Comparison of ENCODE assay signal across 23 mouse cellular contexts in genomic region chr9:11381648-11382075, GRCm38 (mm10).
DNase-seq lines count a peak whose midpoint lies in the region; ATAC-seq and TF ChIP-seq lines count a peak whose summit lies in the region.
"Had no signal": no experiment of that assay in that cellular context is flagged by ENCODE, and none has a peak within 500 bp of the region (broad histone marks: within the 10 kb centered on the region; RNA-seq: fewer than 3 reads in every experiment).

No protein-coding gene starts in this region.

- 78% methylated on average over 1 of the region's 1 CpGs for WGBS in intestine, embryonic 15.5 days
- 35% methylated on average over 1 of the region's 1 CpGs for WGBS in intestine, postnatal 0 days
- 73% methylated on average over 1 of the region's 1 CpGs for WGBS in liver, embryonic 11.5 days
- 75% methylated on average over 1 of the region's 1 CpGs for WGBS in liver, postnatal 0 days (ENCODE audit: insufficient replicate concordance)
- 56% methylated on average over 1 of the region's 1 CpGs for WGBS in intestine, embryonic 16.5 days
- WGBS in liver, embryonic 13.5 days (ENCODE audit: insufficient replicate concordance) = 53% methylated on average over 1 of the region's 1 CpGs

- H3K9me3 ChIP-seq in intestine, embryonic 15.5 days = no peaks in the 10 kb centered on the region
- no peaks in the 10 kb centered on the region for H3K9me3 ChIP-seq in intestine, postnatal 0 days (ENCODE audit: control insufficient read depth)
- H3K9me3 ChIP-seq in liver, embryonic 11.5 days (ENCODE audit: control insufficient read depth, low read length) = no peaks in the 10 kb centered on the region
- no peaks in the 10 kb centered on the region for H3K9me3 ChIP-seq in liver, postnatal 0 days (ENCODE audit: low read length)
- no peaks in the 10 kb centered on the region for H3K9me3 ChIP-seq in intestine, embryonic 16.5 days (ENCODE audit: control insufficient read depth, low read length)
- H3K9me3 ChIP-seq in liver, embryonic 13.5 days (replicated peaks) = no peaks in the 10 kb centered on the region
- H3K9me3 ChIP-seq: embryonic facial prominence, embryonic 10.5 days; embryonic facial prominence, embryonic 12.5 days; forebrain, embryonic 13.5 days; forebrain, embryonic 15.5 days had no signal

- DNase-seq in liver, embryonic 11.5 days (ENCODE audit: low spot score) = no peak
- DNase-seq in liver, postnatal 0 days = no peak
- DNase-seq in liver, embryonic 13.5 days = no peak
- DNase-seq in kidney, postnatal 10 days = no peak
- DNase-seq: adrenal gland, adult 8-10 months; adrenal gland, postnatal 14 days; B cell, adult 2 months; cerebellum, adult 11 months; cerebellum, adult 18-20 months; cerebellum, adult 8-10 months; cerebellum, adult 9-11 months; cerebellum, postnatal 25 days; forebrain, postnatal 0 days had no signal

- peak; percentile 53 for ATAC-seq in intestine, embryonic 15.5 days
- no peak for ATAC-seq in intestine, postnatal 0 days
- ATAC-seq in liver, embryonic 11.5 days (replicated peaks; ENCODE audit: low FRiP score) = peak; percentile 31; the same call in 1 of the 2 replicates
- no peak for ATAC-seq in liver, postnatal 0 days
- ATAC-seq in intestine, embryonic 16.5 days = peak; percentile 69
- peak; percentile 34; the same call in 1 of the 2 replicates for ATAC-seq in liver, embryonic 13.5 days (ENCODE audit: low read depth)
- ATAC-seq in activated CD4-positive, CD25-positive, alpha-beta regulatory T cell, adult 4 months = no peak
- ATAC-seq: CD4-positive, CD25-positive, alpha-beta regulatory T cell, adult 4 months; forebrain, embryonic 13.5 days; forebrain, embryonic 15.5 days; forebrain, postnatal 0 days had no signal

- no peak overlapping the region for H3K27ac ChIP-seq in intestine, embryonic 15.5 days
- H3K27ac ChIP-seq in intestine, postnatal 0 days (ENCODE audit: low read depth, low read length) = no peak overlapping the region
- H3K27ac ChIP-seq in liver, embryonic 11.5 days (ENCODE audit: low read depth, low read length) = no peak overlapping the region
- no peak overlapping the region for H3K27ac ChIP-seq in liver, postnatal 0 days (ENCODE audit: low read depth)
- H3K27ac ChIP-seq in intestine, embryonic 16.5 days (ENCODE audit: low read length) = no peak overlapping the region
- no peak overlapping the region for H3K27ac ChIP-seq in liver, embryonic 13.5 days
- H3K27ac ChIP-seq: embryonic facial prominence, embryonic 10.5 days; embryonic facial prominence, embryonic 12.5 days; forebrain, embryonic 13.5 days; forebrain, embryonic 15.5 days had no signal

- no peaks in the 10 kb centered on the region for H3K4me1 ChIP-seq in intestine, embryonic 15.5 days (replicated peaks)
- no peaks in the 10 kb centered on the region for H3K4me1 ChIP-seq in intestine, postnatal 0 days (replicated peaks; ENCODE audit: control insufficient read depth, insufficient read depth, low read length)
- H3K4me1 ChIP-seq in liver, embryonic 11.5 days (replicated peaks; ENCODE audit: control insufficient read depth, insufficient read depth, low read length) = no peaks in the 10 kb centered on the region
- no peaks in the 10 kb centered on the region for H3K4me1 ChIP-seq in liver, postnatal 0 days (ENCODE audit: insufficient read depth)
- no peaks in the 10 kb centered on the region for H3K4me1 ChIP-seq in intestine, embryonic 16.5 days (ENCODE audit: control insufficient read depth, insufficient read depth, low read length)
- H3K4me1 ChIP-seq in liver, embryonic 13.5 days (replicated peaks) = no peaks in the 10 kb centered on the region
- H3K4me1 ChIP-seq: embryonic facial prominence, embryonic 10.5 days; embryonic facial prominence, embryonic 12.5 days; forebrain, embryonic 13.5 days; forebrain, embryonic 15.5 days had no signal

- TF ChIP-seq EP300 in liver, postnatal 0 days (IDR thresholded peaks at IDR 0.05; ENCODE audit: low read depth) = no peak

- no peaks in the 10 kb centered on the region for H3K36me3 ChIP-seq in intestine, embryonic 15.5 days
- no peaks in the 10 kb centered on the region for H3K36me3 ChIP-seq in intestine, postnatal 0 days (ENCODE audit: control insufficient read depth, insufficient read depth)
- no peaks in the 10 kb centered on the region for H3K36me3 ChIP-seq in liver, embryonic 11.5 days (ENCODE audit: control insufficient read depth, insufficient read depth, low read length)
- no peaks in the 10 kb centered on the region for H3K36me3 ChIP-seq in liver, postnatal 0 days (replicated peaks; ENCODE audit: insufficient read depth, low read length)
- H3K36me3 ChIP-seq in intestine, embryonic 16.5 days (ENCODE audit: control insufficient read depth, insufficient read depth, low read length) = no peaks in the 10 kb centered on the region
- no peaks in the 10 kb centered on the region for H3K36me3 ChIP-seq in liver, embryonic 13.5 days
- H3K36me3 ChIP-seq: embryonic facial prominence, embryonic 10.5 days; embryonic facial prominence, embryonic 12.5 days; forebrain, embryonic 15.5 days had no signal

- no peak overlapping the region for H3K4me2 ChIP-seq in intestine, embryonic 15.5 days (replicated peaks)
- H3K4me2 ChIP-seq in intestine, postnatal 0 days (replicated peaks; ENCODE audit: low read depth) = no peak overlapping the region
- no peak overlapping the region for H3K4me2 ChIP-seq in liver, embryonic 11.5 days
- no peak overlapping the region for H3K4me2 ChIP-seq in liver, postnatal 0 days (ENCODE audit: low read depth, low read length)
- no peak overlapping the region for H3K4me2 ChIP-seq in intestine, embryonic 16.5 days (ENCODE audit: low read depth, low read length)
- H3K4me2 ChIP-seq in liver, embryonic 13.5 days = no peak overlapping the region
- H3K4me2 ChIP-seq: embryonic facial prominence, embryonic 12.5 days; forebrain, embryonic 13.5 days; forebrain, embryonic 15.5 days had no signal

- TF ChIP-seq CTCF in intestine, postnatal 0 days (IDR thresholded peaks at IDR 0.05; ENCODE audit: low read depth) = no peak
- TF ChIP-seq CTCF in liver, postnatal 0 days (IDR thresholded peaks at IDR 0.05; ENCODE audit: low read depth) = no peak

- no peak overlapping the region for H3K4me3 ChIP-seq in intestine, embryonic 15.5 days (replicated peaks)
- no peak overlapping the region for H3K4me3 ChIP-seq in intestine, postnatal 0 days (ENCODE audit: low read depth, low read length)
- H3K4me3 ChIP-seq in liver, embryonic 11.5 days (ENCODE audit: low read depth, low read length) = no peak overlapping the region
- no peak overlapping the region for H3K4me3 ChIP-seq in liver, postnatal 0 days (ENCODE audit: low read depth, low read length)
- no peak overlapping the region for H3K4me3 ChIP-seq in intestine, embryonic 16.5 days (ENCODE audit: low read length)
- H3K4me3 ChIP-seq in liver, embryonic 13.5 days (replicated peaks) = no peak overlapping the region
- H3K4me3 ChIP-seq: embryonic facial prominence, embryonic 10.5 days; embryonic facial prominence, embryonic 12.5 days; forebrain, embryonic 13.5 days; forebrain, embryonic 15.5 days had no signal

- H3K27me3 ChIP-seq in intestine, embryonic 15.5 days (replicated peaks) = no peaks in the 10 kb centered on the region
- no peaks in the 10 kb centered on the region for H3K27me3 ChIP-seq in intestine, postnatal 0 days (replicated peaks; ENCODE audit: control insufficient read depth, insufficient read depth, low read length)
- no peaks in the 10 kb centered on the region for H3K27me3 ChIP-seq in liver, embryonic 11.5 days (replicated peaks; ENCODE audit: control insufficient read depth, insufficient read depth, low read length)
- H3K27me3 ChIP-seq in liver, postnatal 0 days (ENCODE audit: insufficient read depth, low read length) = no peaks in the 10 kb centered on the region
- no peaks in the 10 kb centered on the region for H3K27me3 ChIP-seq in intestine, embryonic 16.5 days (replicated peaks; ENCODE audit: control insufficient read depth, insufficient read depth, low read length)
- H3K27me3 ChIP-seq in liver, embryonic 13.5 days = no peaks in the 10 kb centered on the region
- H3K27me3 ChIP-seq: CH12.LX; embryonic facial prominence, embryonic 12.5 days; forebrain, embryonic 13.5 days; forebrain, embryonic 15.5 days had no signal

- no peak overlapping the region for H3K9ac ChIP-seq in intestine, embryonic 15.5 days
- H3K9ac ChIP-seq in intestine, postnatal 0 days (ENCODE audit: low read depth, low read length) = no peak overlapping the region
- no peak overlapping the region for H3K9ac ChIP-seq in liver, embryonic 11.5 days (ENCODE audit: low read depth, low read length)
- H3K9ac ChIP-seq in liver, postnatal 0 days (replicated peaks) = no peak overlapping the region
- no peak overlapping the region for H3K9ac ChIP-seq in intestine, embryonic 16.5 days (ENCODE audit: low read depth, low read length)
- no peak overlapping the region for H3K9ac ChIP-seq in liver, embryonic 13.5 days
- H3K9ac ChIP-seq: embryonic facial prominence, embryonic 12.5 days; forebrain, embryonic 13.5 days; forebrain, embryonic 15.5 days; forebrain, postnatal 0 days had no signal

Comparison
In these comparisons a context has a peak if more than half of its experiments do, and no peak if none do; other contexts are left out.
1. ATAC-seq: peak in intestine, embryonic 15.5 days (single experiment), liver, embryonic 11.5 days (single experiment), intestine, embryonic 16.5 days (single experiment) and liver, embryonic 13.5 days (single experiment); none in intestine, postnatal 0 days (single experiment), liver, postnatal 0 days (single experiment) and activated CD4-positive, CD25-positive, alpha-beta regulatory T cell, adult 4 months (single experiment).